Mouse (Mus musculus) spleen, embryonic (tissue): ENCODE results near the gene Igfbp4.

Source experiments
- CTCF ChIA-PET: fragments of 350-600 bp; sonication (Branson Sonifier 250); formaldehyde crosslinking; loops from one replicate; lab custom pipeline; 2022; lab: Charles Lee

Gene Igfbp4

GRCm38 (mm10) chr11:99041051-99041729 is at the start of gene Igfbp4:
Gene Igfbp4 (plus strand): TSS chr11:99041244.
- CTCF ChIA-PET = interaction anchor here (0.6 to 0.8 kb wide), 4 partner anchors 27 to 150 kb away, joined by 3 to 12 read pairs (median 4); no protein-coding TSS in a partner anchor

GRCm38 (mm10) chr11:98995987-98996386 is 45.1 kb upstream of the Igfbp4 start:
- CTCF ChIA-PET = interaction anchor here (0.6 kb wide), 1 partner anchor 649 kb away, joined by 3 read pairs; no protein-coding TSS in a partner anchor

GRCm38 (mm10) chr11:98997659-98998058 is 43.4 kb upstream of the Igfbp4 start:
- CTCF ChIA-PET = interaction anchor here (0.6 kb wide), 1 partner anchor 14 kb away, joined by 3 read pairs; no protein-coding TSS in a partner anchor

GRCm38 (mm10) chr11:98998776-98999175 is 42.3 kb upstream of the Igfbp4 start:
- CTCF ChIA-PET = no interaction called here

GRCm38 (mm10) chr11:98999243-98999642 is 41.8 kb upstream of the Igfbp4 start:
- CTCF ChIA-PET = no interaction called here

- CTCF ChIA-PET = no interaction called here
These were observed 34.3 kb upstream of the Igfbp4 start for GRCm38 (mm10) chr11:99006788-99007187.

GRCm38 (mm10) chr11:99010124-99010523 is 30.9 kb upstream of the Igfbp4 start:
- CTCF ChIA-PET = interaction anchor here (0.6 kb wide), 2 partner anchors 73 to 86 kb away, joined by 3 read pairs; no protein-coding TSS in a partner anchor

- CTCF ChIA-PET = no interaction called here
These were observed 30.3 kb upstream of the Igfbp4 start for GRCm38 (mm10) chr11:99010706-99011105.

- CTCF ChIA-PET = interaction anchor here (0.6 kb wide), 2 partner anchors 11 to 27 kb away, joined by 3 read pairs; partner anchors contain the start of gene Igfbp4
These were observed 27.2 kb upstream of the Igfbp4 start for GRCm38 (mm10) chr11:99013856-99014255.

- CTCF ChIA-PET = no interaction called here
These were observed 21.2 kb upstream of the Igfbp4 start for GRCm38 (mm10) chr11:99019844-99020243.

- CTCF ChIA-PET = no interaction called here
These were observed 18.6 kb upstream of the Igfbp4 start for GRCm38 (mm10) chr11:99022384-99022933.

- CTCF ChIA-PET = no interaction called here
These were observed 17.9 kb upstream of the Igfbp4 start for GRCm38 (mm10) chr11:99023094-99023493.

- CTCF ChIA-PET = no interaction called here
These were observed 17.3 kb upstream of the Igfbp4 start, which contains the start of gene Top2a for GRCm38 (mm10) chr11:99023500-99024467. Gene Top2a (minus strand): TSS chr11:99024189.

GRCm38 (mm10) chr11:99024468-99025134 is 16.4 kb upstream of the Igfbp4 start:
- CTCF ChIA-PET = interaction anchor here (0.5 kb wide), 1 partner anchor 345 kb away, joined by 3 read pairs; no protein-coding TSS in a partner anchor

GRCm38 (mm10) chr11:99025878-99026277 is 15.2 kb upstream of the Igfbp4 start:
- CTCF ChIA-PET = no interaction called here

- CTCF ChIA-PET = interaction anchor here (0.6 to 0.7 kb wide), 3 partner anchors 10 to 94 kb away, joined by 4 to 6 read pairs (median 5); no protein-coding TSS in a partner anchor
These were observed 14.1 kb upstream of the Igfbp4 start for GRCm38 (mm10) chr11:99026899-99027440.

GRCm38 (mm10) chr11:99035350-99035749 is 5.7 kb upstream of the Igfbp4 start:
- CTCF ChIA-PET = interaction anchor here (0.5 to 0.6 kb wide), 4 partner anchors 27 to 107 kb away, joined by 3 to 5 read pairs (median 4); no protein-coding TSS in a partner anchor

- CTCF ChIA-PET = interaction anchor here (0.5 to 0.6 kb wide), 2 partner anchors 9 to 100 kb away, joined by 3 to 6 read pairs; no protein-coding TSS in a partner anchor
These were observed 4.8 kb upstream of the Igfbp4 start for GRCm38 (mm10) chr11:99036254-99036653.

GRCm38 (mm10) chr11:99039782-99040181 is 1.3 kb upstream of the Igfbp4 start:
- CTCF ChIA-PET = no interaction called here

- CTCF ChIA-PET = interaction anchor here (0.6 kb wide), 1 partner anchor 26 kb away, joined by 3 read pairs; no protein-coding TSS in a partner anchor
These were observed 584 bp upstream of the Igfbp4 start for GRCm38 (mm10) chr11:99040346-99040974.
